Mouse (Mus musculus) CH12.LX (cell line): ENCODE measurements around the gene Hepacam2. TPM values are rescaled to one million over a fixed set of nuclear protein-coding genes. Genes with fewer than 3 reads are reported as not detected.

Experiments used
- DNase-seq: peaks from one replicate; pipeline ENCODE4 v3.0.0-alpha.2; 2013; ENCODE audit errors: extremely low read depth
- H3K27ac ChIP-seq: 2 replicates; pipeline ENCODE4 v1.5.1; 2012; ENCODE audit warnings: low read depth, mild to moderate bottlenecking, control low read depth, moderate library complexity; ENCODE audit not compliant: insufficient read depth
- H3K27me3 ChIP-seq: replicated peaks from 2 replicates; pipeline ENCODE3; 2012; ENCODE audit warnings: inconsistent platforms
- H3K36me3 ChIP-seq, 2 experiments: replicated peaks in 1 of 2; 2 replicates each; pipeline versions ENCODE3 to v1.6.1; 2012; ENCODE audit warnings: inconsistent platforms in 1 of 2, low read length in 1 of 2, mild to moderate bottlenecking in 1 of 2, mixed read lengths in 1 of 2, moderate library complexity in 1 of 2; ENCODE audit not compliant: control insufficient read depth in 1 of 2, insufficient read depth in 1 of 2
- H3K4me1 ChIP-seq, 2 experiments: 2 replicates each; pipeline ENCODE4 v1.6.1; 2012; ENCODE audit warnings: inconsistent platforms in 1 of 2, moderate library complexity in 1 of 2; ENCODE audit not compliant: insufficient read depth in 2 of 2, control insufficient read depth in 1 of 2
- H3K4me2 ChIP-seq: 2 replicates; pipeline ENCODE4 v1.6.1; 2012; ENCODE audit warnings: low read depth, mild to moderate bottlenecking, control low read depth; ENCODE audit not compliant: poor library complexity, insufficient read depth, severe bottlenecking
- H3K4me3 ChIP-seq, 3 experiments: fragments of 150-350 bp in 1 of 3; sonication (generic) in 1 of 3; replicated peaks in 1 of 3; 2 replicates each; pipeline versions ENCODE3 to v1.5.1; 2011 to 2012; ENCODE audit warnings: low read depth in 2 of 3, low read length in 2 of 3, mild to moderate bottlenecking in 2 of 3, moderate library complexity in 2 of 3, control low read depth in 1 of 3, improper control_type of control experiment in 1 of 3, inconsistent platforms in 1 of 3, mixed read lengths in 1 of 3; ENCODE audit not compliant: poor library complexity in 1 of 3
- H3K79me2 ChIP-seq: replicated peaks from 2 replicates; pipeline ENCODE4 v1.6.1; 2012; ENCODE audit warnings: mild to moderate bottlenecking, moderate library complexity; ENCODE audit not compliant: control insufficient read depth, poor library complexity, insufficient read depth, severe bottlenecking; ENCODE audit errors: extremely low read depth
- H3K9ac ChIP-seq: 2 replicates; pipeline ENCODE4 v1.6.1; 2012; ENCODE audit warnings: low read depth, mild to moderate bottlenecking, control low read depth, moderate library complexity; ENCODE audit not compliant: insufficient read depth
- H3K9me3 ChIP-seq: replicated peaks from 2 replicates; pipeline ENCODE3; 2012; ENCODE audit warnings: low read length, inconsistent platforms, mixed read lengths
- EP300 ChIP-seq: IDR thresholded peaks from 2 replicates; pipeline ENCODE4 v1.6.1; 2011; ENCODE audit warnings: low read length, improper control_type of control experiment
- GABPA ChIP-seq: IDR thresholded peaks from 2 replicates; pipeline ENCODE4 v1.6.1; 2012; ENCODE audit warnings: low read depth, low read length, improper control_type of control experiment, inconsistent platforms; ENCODE audit not compliant: insufficient replicate concordance
- IRF4 ChIP-seq: IDR thresholded peaks from 2 replicates; pipeline ENCODE4 v1.6.1; 2014; ENCODE audit warnings: low read depth, mild to moderate bottlenecking, inconsistent platforms, low read length, improper control_type of control experiment
- KAT2A ChIP-seq: IDR thresholded peaks from 2 replicates; pipeline ENCODE4 v1.6.1; 2012; ENCODE audit warnings: low read length, improper control_type of control experiment, inconsistent platforms; ENCODE audit not compliant: insufficient replicate concordance
- MAX ChIP-seq: IDR thresholded peaks from 2 replicates; pipeline ENCODE4 v1.6.1; 2011; ENCODE audit warnings: low read length, improper control_type of control experiment
- MAZ ChIP-seq: IDR thresholded peaks from 2 replicates; pipeline ENCODE4 v1.6.1; 2012; ENCODE audit warnings: low read depth, mild to moderate bottlenecking, inconsistent platforms, low read length, improper control_type of control experiment, moderate library complexity
- MEF2A ChIP-seq: IDR thresholded peaks from 2 replicates; pipeline ENCODE4 v1.6.1; 2014; ENCODE audit warnings: low read depth, mild to moderate bottlenecking, inconsistent platforms, low read length, improper control_type of control experiment, borderline replicate concordance
- MXI1 ChIP-seq: IDR thresholded peaks from 2 replicates; pipeline ENCODE4 v1.6.1; 2011; ENCODE audit warnings: mild to moderate bottlenecking, low read depth, low read length, improper control_type of control experiment
- NRF1 ChIP-seq: IDR thresholded peaks from 2 replicates; pipeline ENCODE4 v1.6.1; 2014; ENCODE audit warnings: low read depth, mild to moderate bottlenecking, inconsistent platforms, low read length, improper control_type of control experiment, moderate library complexity
- PAX5 ChIP-seq: IDR thresholded peaks from 2 replicates; pipeline ENCODE4 v1.6.1; 2012; ENCODE audit warnings: low read length, inconsistent platforms, mixed read lengths
- RCOR1 ChIP-seq: conservative IDR thresholded peaks from 2 replicates; pipeline ENCODE4 v1.6.1; 2012; ENCODE audit warnings: low read depth, mild to moderate bottlenecking, inconsistent platforms, low read length, improper control_type of control experiment
- SIN3A ChIP-seq: IDR thresholded peaks from 2 replicates; pipeline ENCODE4 v1.6.1; 2012; ENCODE audit warnings: low read length, improper control_type of control experiment, inconsistent platforms
- SMC3 ChIP-seq: IDR thresholded peaks from 2 replicates; pipeline ENCODE4 v1.6.1; 2011; ENCODE audit warnings: low read depth, low read length, improper control_type of control experiment
- TBP ChIP-seq: conservative IDR thresholded peaks from 2 replicates; pipeline ENCODE4 v1.6.1; 2011; ENCODE audit warnings: low read depth, low read length, improper control_type of control experiment
- UBTF ChIP-seq: IDR thresholded peaks from 2 replicates; pipeline ENCODE4 v1.6.1; 2012; ENCODE audit warnings: low read depth, mild to moderate bottlenecking, inconsistent platforms, low read length, improper control_type of control experiment, moderate library complexity
- USF1 ChIP-seq: IDR thresholded peaks from 2 replicates; pipeline ENCODE4 v1.6.1; 2014; ENCODE audit warnings: low read depth, mild to moderate bottlenecking, inconsistent platforms, low read length, improper control_type of control experiment
- USF2 ChIP-seq: conservative IDR thresholded peaks from 2 replicates; pipeline ENCODE4 v1.6.1; 2011; ENCODE audit warnings: low read depth, low read length, improper control_type of control experiment
- ZC3H11A ChIP-seq: IDR thresholded peaks from 2 replicates; pipeline ENCODE4 v1.6.1; 2012; ENCODE audit warnings: low read depth, mild to moderate bottlenecking, inconsistent platforms, low read length, improper control_type of control experiment
- ZNF384 ChIP-seq: IDR thresholded peaks from 2 replicates; pipeline ENCODE4 v1.6.1; 2012; ENCODE audit warnings: low read depth, low read length, improper control_type of control experiment, inconsistent platforms
- dilution Hi-C: fragments of 300-500 bp; cut with MboI; formaldehyde crosslinking; loops from 2 replicates; pipeline ENCODE4 v1.14.3; 2020; ENCODE audit warnings: low sequenced_read_pairs; ENCODE audit not compliant: extremely low pct_unique_long_range_greater_than_20kb, extremely low pct_ligation_motif_present
- in situ Hi-C: fragments of 300-500 bp; cut with MboI; formaldehyde crosslinking; loops from 3 replicates; pipeline ENCODE4 v1.14.3; 2019; ENCODE audit warnings: low sequenced_read_pairs, low pct_ligation_motif_present, low pct_unique_long_range_greater_than_20kb, mixed read lengths
- polyA plus RNA-seq: library from polyadenylated mRNA; unstranded; fragments of >175 nt; gene quantifications from 2 replicates; pipeline ENCODE4 v1.2.1, GENCODE M21; 2012; ENCODE audit warnings: low read depth; ENCODE audit not compliant: insufficient read length
- total RNA-seq, 2 experiments: library from RNA; depleted of rRNA; stranded (reverse); fragments of 300-350 nt in 1 of 2; fragments of >200 nt in 1 of 2; gene quantifications; 2 replicates each; pipeline ENCODE4 v1.2.3; 2012 to 2014

The Hepacam2 gene
- total and polyA plus RNA-seq, 3 experiments: 13.3 to 50.7 (median 37.4) TPM

- Histone ChIP-seq H3K36me3 (peaks cover 5 to 22% of the 10 kb centered on the region in 2 experiments), H3K4me1 (no peaks in the 10 kb centered on the region; a peak in 1 of 4 replicates), H3K4me3 (no peak overlapping the region), H3K4me2 (no peak overlapping the region), H3K9ac (no peak overlapping the region), H3K9me3 (no peaks in the 10 kb centered on the region), H3K27ac (no peak overlapping the region), H3K79me2 (peaks cover 2% of the 10 kb centered on the region; the same call in 1 of the 2 replicates), H3K27me3 (no peaks in the 10 kb centered on the region)
- DNase-seq: no peak
- in situ Hi-C loops (no loop called here), dilution Hi-C loops (no loop called here)
- TF ChIP-seq USF2 (no peak), GABPA (no peak), USF1 (no peak), EP300 (no peak), ZC3H11A (no peak), NRF1 (no peak), MXI1 (no peak), PAX5 (no peak)
Measured at GRCm38 (mm10) chr6:3507078-3507477, 9.0 kb upstream of the Hepacam2 start.

DNA sequence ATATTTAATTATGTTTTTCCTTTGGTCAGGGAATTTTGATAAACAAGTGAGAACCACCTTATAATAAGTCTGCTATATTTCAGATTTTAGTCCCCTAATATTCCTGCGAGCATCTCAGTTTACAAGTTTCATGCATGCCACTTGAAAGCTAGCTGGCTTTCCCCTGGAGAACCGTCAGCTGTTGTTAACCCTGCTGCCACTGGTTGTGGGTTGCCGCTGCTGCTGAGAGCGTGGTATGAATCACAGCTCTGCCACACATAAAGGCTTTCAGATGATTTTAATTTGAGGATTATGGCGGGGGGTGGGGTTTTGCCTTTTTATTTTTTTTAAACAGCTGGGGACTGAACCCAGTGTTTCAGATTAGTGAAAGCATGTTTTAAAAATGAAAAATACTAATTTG is 7.2 kb upstream of the Hepacam2 start:
- H3K4me3 ChIP-seq: no peak overlapping the region
- H3K27me3 ChIP-seq: no peaks in the 10 kb centered on the region
- H3K9me3 ChIP-seq: no peaks in the 10 kb centered on the region
- H3K4me1 ChIP-seq: peaks cover 0 to 2% of the 10 kb centered on the region in 2 experiments; a peak in 2 of 4 replicates
- H3K27ac ChIP-seq: no peak overlapping the region
- peaks cover 9% of the 10 kb centered on the region for H3K79me2 ChIP-seq
- dilution Hi-C loops: no loop called here
- in situ Hi-C loops: no loop called here
- peaks cover 5 to 21% of the 10 kb centered on the region in 2 experiments for H3K36me3 ChIP-seq
- TF ChIP-seq MAX (no peak), RCOR1 (no peak), MEF2A (no peak), MAZ (no peak), TBP (no peak), PAX5 (no peak), IRF4 (no peak), EP300 (no peak)
- TF ChIP-seq, all 38 proteins: peak for 0
- no peak for DNase-seq
- no peak overlapping the region for H3K9ac ChIP-seq
- H3K4me2 ChIP-seq: no peak overlapping the region

DNA sequence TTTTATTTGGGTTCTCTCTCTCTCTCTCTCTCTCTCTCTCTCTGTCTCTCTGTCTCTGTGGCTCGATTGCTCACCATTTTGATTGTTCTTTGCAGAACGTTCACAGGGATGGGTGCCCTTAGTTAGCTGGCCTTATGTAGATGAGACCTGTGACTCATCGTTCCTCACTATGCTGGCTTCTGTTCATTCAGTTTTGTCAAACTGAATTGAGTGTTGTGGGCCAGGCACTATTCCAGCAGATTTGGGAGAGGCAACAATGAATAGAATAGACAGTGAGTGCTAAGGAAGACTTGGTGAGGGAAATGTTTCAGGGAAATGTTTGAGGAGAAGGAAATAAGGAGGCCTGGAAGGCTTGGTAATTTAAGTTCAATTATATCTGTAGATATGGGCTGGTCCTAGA is 2.2 kb upstream of the Hepacam2 start:
- Histone ChIP-seq H3K9ac (no peak overlapping the region), H3K9me3 (no peaks in the 10 kb centered on the region), H3K36me3 (peaks cover 2 to 6% of the 10 kb centered on the region in 2 experiments), H3K4me1 (peaks cover 0 to 13% of the 10 kb centered on the region in 2 experiments; a peak in 3 of 4 replicates), H3K4me2 (no peak overlapping the region; the same call in 1 of the 2 replicates), H3K4me3 (no peak overlapping the region), H3K79me2 (peaks cover 14% of the 10 kb centered on the region), H3K27me3 (no peaks in the 10 kb centered on the region), H3K27ac (no peak overlapping the region)
- dilution Hi-C loops (no loop called here), in situ Hi-C loops (no loop called here)
- DNase-seq: no peak
- TF ChIP-seq USF1 (no peak), TBP (no peak), MEF2A (no peak), MXI1 (no peak), SMC3 (no peak), ZNF384 (no peak), UBTF (no peak), SIN3A (no peak), PAX5 (no peak), GABPA (no peak), KAT2A (no peak), ZC3H11A (no peak)
